Mouse (Mus musculus): ENCODE data around the gene Crispld2. TPM values are rescaled to one million over a fixed set of nuclear protein-coding genes. Genes with fewer than 3 reads are reported as not detected.
A peak's percentile ranks its signal among the peaks of the same experiment; 100 is the strongest.

Crispld2 gene
- total RNA-seq, 2 experiments from 2014 or later: 25.1 to 27.1 TPM

GRCm38 (mm10) chr8:119997266-119997665 lies 5.0 kb downstream of the Crispld2 start:
- DNase-seq: no peak

DNA sequence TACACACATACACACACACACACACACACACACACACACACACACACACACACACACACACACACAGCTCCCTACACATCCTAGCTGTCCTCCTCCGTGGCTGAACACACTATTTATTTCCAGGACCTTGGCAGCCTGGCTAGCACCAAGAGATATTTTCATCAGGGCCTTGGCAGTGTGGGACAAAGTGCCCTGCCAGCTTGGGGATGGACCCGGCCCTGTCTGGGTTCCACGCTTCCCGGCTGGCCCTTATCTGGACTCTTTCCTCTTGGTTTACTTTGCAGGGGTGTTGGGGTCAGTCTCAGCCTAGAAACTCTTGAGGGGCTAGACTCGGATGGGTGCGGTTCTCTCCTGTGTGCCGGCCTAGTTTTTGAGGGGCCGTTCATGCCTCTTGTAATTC lies 8.2 kb downstream of the Crispld2 start:
- peak; percentile 62 to 78 for DNase-seq

DNA sequence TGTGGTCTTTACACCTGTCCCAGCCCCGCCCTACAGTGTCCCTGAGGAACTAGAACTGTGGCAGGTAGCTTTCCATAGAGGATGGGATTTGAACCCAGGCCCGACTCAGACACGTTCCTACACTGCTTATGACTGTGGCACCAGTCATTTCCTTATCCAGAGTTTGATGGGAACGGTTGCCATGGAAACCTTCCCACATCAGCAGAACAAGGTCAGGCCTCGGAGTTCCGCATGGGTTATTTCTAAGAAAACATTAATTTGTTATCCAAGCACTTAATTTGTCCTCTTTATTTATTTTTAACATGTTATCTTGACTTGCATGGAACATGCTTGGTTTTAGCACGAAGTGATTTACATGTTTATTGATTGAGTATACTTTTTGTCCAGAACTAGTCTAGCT lies 9.5 kb downstream of the Crispld2 start:
- DNase-seq: no peak

DNA sequence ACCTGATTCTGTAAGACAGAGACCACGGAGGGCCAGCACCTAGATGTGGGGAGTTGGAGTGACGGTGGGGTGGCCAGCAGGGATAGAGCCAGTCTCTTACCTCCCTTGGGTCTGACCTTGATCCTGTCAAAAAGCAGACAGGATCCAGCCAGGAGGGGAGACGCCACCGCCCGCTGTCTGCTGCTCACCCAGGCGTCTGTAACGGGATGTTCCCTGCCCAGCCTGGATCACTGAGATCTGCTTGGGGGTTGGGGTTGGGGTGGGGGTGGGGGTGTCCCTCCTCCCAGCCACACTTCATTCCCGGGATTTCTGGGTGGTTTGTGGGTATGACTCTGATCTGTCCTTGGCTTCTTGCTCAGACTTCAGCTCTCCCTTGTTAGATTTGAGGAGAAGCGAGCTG lies 10.1 kb downstream of the Crispld2 start:
- no peak for DNase-seq

- DNase-seq: peak; percentile 71 to 81
These were observed 12.0 kb downstream of the Crispld2 start for GRCm38 (mm10) chr8:120004154-120004702.

DNA sequence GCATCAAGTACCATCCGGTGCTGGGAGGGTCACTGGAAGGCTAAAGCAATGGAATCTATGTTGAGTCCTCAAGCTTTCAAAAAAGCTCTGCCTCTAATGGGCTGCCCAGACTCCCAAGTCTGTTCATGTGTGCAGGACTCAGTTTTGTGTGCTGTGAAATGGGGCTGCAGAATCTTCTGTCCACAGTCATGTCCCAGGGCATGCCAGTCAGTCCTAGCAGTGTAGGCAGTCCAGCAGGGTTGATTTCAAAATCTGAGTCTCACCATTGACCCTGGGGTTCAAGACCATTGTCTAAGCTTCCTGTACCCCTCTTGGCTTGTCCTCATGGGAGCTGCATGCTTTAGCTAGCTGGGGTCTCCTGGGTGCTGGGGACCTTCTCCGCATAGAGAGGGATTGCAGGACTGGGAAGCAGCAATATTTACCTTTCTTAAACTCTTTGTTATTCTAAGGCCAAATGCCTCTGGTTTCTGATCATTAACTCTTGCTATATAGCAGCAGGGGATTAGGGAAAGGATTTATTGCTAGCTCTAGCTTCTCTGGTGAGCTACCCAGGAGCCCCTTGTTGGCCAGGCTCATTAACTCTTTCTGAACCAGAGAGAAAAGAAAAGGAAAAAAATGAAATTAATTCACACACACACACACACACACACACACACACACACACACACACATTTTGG lies 12.6 kb downstream of the Crispld2 start:
- no peak for DNase-seq

GRCm38 (mm10) chr8:120006645-120007160 lies 14.5 kb downstream of the Crispld2 start:
- DNase-seq: peak; percentile 38 to 48

GRCm38 (mm10) chr8:120007178-120007577 lies 14.9 kb downstream of the Crispld2 start:
- DNase-seq: peak in 1 of 2 experiments; percentile 47

GRCm38 (mm10) chr8:120009284-120009683 lies 17.0 kb downstream of the Crispld2 start:
- no peak for DNase-seq

DNA sequence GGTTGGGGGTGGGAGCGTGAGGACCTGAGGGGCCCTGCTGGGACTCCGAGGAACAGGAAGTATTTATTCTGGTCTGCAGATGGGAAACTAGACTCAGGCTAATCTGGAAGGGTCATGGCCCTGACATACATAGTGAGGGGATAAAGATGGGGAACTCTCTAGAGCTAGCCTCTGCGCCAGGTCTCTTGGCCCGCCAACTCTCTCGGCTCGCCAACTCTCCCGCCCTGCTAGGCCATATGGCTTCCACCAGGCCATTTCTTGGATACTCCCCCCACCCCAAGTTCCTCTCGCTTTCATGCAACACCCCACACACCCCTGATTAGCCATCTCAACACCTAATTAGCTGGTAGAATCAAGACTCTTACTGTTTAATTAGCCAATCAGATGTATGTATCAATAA lies 20.3 kb downstream of the Crispld2 start:
- DNase-seq: no peak

GRCm38 (mm10) chr8:120012927-120013326 lies 20.7 kb downstream of the Crispld2 start:
- DNase-seq: no peak

DNA sequence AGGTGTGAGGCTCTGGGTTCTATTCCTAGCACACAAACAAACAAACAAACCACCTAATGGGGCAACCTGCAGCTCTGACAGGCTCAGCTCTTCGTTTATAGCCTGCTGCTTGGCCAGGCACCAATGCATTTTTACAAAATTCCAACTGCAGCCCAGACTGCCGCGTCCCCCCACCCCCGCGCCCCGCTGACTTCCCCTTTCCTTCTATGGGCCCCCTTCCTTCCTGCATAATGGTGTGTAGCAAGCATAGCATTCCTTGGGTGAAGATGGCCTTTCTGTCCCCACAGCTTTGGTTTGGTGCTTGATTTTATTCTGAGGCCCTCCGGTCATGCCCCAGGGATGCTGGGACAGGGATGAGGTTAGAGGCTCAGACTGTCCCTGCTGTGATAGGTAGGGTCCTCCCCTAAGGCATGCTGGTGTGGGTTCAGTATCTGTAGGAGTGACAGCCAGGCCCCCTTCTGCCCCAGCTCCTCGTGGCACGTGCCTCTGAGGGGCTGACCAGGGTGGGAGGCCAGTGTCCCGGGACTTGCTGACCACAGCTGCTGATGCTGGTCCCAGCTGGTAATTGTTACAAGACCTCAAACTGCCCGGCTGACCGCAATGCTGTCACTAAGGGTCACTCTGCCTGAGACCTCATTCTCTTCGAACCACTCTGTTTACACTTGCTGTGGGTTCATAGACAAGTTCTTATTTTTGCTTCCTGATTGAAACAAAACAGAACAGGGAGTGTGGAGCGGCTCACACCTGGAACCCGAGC lies 22.2 kb downstream of the Crispld2 start:
- no peak for DNase-seq

- no peak for DNase-seq
These were observed 23.7 kb downstream of the Crispld2 start for GRCm38 (mm10) chr8:120015916-120016315.

DNA sequence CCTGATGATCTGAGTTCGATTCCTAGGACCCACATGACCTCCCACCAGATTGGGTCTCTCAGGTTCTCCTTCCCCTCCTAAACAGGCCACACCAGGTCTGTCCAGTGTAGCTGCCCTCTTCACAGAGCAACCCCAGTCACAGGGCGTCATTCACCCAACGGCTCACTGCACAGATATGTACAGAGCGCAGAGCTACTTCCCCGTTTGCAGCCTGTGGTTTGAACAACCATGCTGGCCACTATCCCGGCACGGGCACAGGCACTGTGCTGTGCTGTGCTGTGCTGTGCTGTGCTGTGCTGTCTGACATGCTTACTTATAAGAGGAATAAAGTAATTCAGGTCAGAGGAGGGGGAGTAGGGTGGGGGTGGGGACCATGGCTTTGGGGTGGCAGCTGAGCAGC lies 24.2 kb downstream of the Crispld2 start:
- no peak for DNase-seq

GRCm38 (mm10) chr8:120017349-120017748 lies 25.1 kb downstream of the Crispld2 start:
- DNase-seq: no peak

DNA sequence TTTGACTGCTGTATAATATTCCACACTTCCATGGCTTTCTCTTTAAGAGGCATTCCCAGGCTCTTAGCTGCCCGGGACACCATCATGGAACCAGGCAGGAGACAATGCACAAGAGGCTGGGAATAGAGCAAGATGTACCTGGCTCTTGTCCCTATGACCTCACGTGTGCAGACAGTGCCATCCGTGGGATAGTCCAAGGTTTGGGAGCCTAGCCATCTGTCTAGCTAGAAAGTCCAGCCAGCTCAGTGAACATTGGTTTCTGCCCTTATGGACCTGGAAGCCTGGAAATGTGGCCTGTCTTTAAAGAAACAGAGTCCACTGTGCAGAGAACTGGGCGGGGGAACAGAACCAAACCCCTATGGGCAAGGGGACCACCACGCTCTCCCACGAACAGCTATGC lies 25.5 kb downstream of the Crispld2 start:
- no peak for DNase-seq

GRCm38 (mm10) chr8:120018379-120018778 lies 26.1 kb downstream of the Crispld2 start:
- no peak for DNase-seq

GRCm38 (mm10) chr8:120019297-120019696 lies 27.1 kb downstream of the Crispld2 start:
- no peak for DNase-seq

DNA sequence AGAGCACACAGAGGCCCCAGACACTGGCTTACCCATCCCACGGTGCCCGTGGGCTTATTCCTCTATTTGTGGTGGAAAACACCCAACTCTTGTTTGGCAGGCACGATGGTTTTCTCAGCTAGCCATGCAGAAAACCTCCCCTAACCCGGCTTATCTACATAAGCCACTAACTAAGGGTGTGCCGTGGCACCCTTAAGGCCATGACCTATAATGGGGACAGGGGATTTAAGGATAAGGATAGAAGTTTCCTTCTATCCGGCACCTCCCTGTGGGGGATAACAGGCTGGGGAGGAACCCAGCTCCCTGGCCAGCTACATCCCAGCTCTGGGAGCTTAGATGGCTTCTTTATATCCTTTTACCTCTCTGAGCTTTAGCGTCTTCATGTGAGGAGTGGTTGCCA lies 28.1 kb downstream of the Crispld2 start:
- DNase-seq: no peak

- no peak for DNase-seq
These were observed 34.0 kb downstream of the Crispld2 start for GRCm38 (mm10) chr8:120026199-120026598.

DNA sequence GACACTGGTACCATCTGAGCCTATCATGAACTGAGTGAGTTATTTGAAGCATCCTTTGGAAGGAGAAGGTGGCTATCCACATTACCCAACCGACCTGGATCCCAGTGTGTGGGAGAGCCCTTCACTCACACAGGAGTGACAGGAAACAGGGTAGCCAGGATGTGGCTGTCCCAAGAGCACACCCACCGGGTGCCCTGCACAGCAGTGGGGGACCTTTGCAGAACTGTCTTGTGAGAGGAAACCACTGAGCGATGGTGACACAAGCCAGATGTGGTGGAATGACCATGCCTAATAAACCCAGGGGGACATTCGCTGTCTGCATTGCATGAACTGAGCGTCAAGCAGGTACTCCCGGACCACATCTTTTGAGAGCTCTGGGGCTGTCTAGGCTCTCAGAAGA lies 34.8 kb downstream of the Crispld2 start:
- DNase-seq: no peak

- DNase-seq: no peak
These were observed 38.2 kb downstream of the Crispld2 start for GRCm38 (mm10) chr8:120030447-120030846.

GRCm38 (mm10) chr8:120032549-120033208 lies 40.4 kb downstream of the Crispld2 start:
- DNase-seq: no peak
